Mouse (Mus musculus) natural killer cell, adult 2 months (primary cell): ENCODE measurements at regions not wholly inside any gene's neighbourhood (a gene's known extent, or its start where the extent isn't known, plus 50 kb on each side); places are given as distances from the start of the nearest gene placed in this dataset.

Source experiments
- DNase-seq, 2 experiments: peaks; one replicate each; pipeline ENCODE4 v3.0.0; 2022; ENCODE audit warnings: low spot score in 2 of 2

DNA sequence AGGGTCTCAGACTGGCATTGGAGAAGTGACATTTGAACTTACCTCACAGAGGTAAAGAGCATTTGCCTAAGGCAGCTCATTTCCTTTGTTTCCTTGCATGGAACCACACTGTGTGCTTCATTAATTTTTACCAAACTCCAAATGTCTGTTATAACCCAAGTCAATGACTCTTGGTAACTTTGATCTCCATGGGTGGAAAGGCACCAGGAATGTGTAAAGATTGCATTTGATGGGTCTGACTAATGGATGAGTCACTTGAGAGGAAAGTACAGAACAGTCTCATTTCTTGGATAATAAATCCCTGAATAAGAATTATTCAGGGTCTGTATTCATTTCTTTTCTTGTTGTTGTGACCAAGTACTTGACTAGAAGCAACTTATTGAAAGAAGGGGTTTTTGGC lies 97.3 kb upstream of the Rab11fip2 start:
- DNase-seq: no peak

DNA sequence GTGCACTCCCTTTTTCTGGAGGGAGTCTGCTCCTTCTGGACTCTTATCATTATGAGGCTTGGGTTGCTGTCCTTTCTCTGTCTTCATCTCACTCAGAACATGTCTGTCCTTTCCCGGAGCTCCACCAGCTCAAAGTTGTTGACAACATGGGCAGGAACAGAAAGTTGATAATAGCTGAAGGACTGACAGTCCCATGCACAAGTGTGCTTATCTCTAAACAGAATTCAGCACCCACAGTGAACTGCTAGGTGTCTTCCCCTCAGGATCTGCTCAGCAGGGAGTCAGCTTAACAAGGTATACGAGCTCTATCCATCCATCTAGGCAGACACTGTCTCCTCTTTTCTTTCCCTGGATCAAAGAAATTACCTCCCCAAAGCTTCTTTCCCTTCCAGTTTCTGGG lies 89.2 kb upstream of the Rab11fip2 start:
- DNase-seq: no peak

DNA sequence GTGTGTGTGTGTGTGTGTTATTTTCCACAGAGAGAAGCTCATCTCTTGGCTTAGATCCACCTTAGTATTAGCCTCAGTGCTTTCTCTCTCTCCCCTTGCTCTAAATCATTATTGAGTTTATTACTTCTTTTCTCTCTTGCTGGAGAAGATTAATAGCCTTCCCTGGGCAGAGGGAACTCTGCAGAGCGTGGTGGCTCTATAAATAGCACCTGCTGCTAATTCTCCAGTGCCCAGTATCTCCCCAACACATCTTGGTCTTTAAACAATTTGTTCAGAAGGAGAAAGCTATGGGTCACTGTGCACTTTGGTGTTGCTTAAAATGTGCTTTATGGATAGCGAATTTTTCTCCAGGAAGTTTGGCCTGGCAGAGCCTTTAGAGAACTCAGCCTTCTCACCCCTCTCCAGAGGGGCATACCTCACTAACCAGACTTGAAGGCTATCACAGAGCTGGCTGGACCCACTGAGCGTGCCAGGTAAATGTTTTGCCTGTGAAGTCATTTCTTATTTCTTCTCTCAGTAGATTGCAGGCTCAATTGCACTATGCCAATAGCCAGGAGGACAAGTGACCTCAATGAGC lies 86.8 kb upstream of the Rab11fip2 start:
- DNase-seq: no peak

DNA sequence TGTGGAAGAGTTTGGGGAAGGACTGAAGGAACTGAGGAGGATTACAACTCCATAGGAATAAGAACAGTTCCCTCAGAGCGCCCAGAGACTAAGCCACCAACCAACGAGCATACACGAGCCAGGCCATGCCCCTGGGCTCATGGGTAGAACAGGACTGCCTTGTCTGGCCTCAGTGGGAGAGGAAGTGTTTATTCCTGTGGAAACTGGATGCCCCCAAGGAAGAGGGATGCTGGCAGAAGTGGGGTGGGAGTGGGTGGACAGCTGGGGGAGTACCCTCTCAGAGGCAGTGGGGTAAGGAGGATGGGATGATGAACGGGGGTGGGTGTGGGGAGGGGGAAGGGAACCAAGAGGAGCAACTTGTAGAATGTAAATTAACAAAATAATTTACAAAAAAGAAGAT lies 86.3 kb upstream of the Rab11fip2 start:
- no peak for DNase-seq

DNA sequence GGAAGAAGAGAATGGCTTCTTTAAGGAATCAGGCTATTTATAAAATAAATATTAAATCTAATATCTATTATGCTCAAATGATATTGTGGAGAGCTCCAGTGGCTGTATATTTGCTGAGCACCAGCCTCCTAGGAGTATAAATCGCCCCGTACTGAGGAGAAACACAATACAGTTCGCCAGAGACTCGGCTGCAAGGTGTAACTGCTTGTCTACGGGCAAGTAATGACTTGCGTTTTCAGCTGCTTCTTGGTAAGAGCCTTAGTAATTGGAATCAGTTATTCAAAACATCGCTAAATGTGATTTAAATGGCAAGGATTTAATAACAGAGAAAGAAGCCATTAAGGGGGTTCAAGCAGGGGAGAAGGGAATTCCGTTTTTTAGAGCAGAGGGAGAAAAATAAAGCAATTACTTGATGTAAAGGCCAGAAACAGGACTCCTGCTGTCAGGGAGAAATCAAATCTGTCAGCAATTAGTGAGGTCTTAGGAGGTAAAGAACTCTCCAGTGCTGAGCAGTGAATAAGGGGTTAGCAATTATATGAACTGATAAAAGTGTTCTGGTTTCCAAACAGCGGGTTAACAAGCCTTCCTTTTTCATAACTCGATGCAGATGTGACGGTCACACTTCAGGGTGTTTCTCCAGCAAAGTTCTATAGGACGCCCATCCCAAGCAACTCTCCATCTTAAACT lies 72.3 kb upstream of the Rab11fip2 start:
- no peak for DNase-seq

DNA sequence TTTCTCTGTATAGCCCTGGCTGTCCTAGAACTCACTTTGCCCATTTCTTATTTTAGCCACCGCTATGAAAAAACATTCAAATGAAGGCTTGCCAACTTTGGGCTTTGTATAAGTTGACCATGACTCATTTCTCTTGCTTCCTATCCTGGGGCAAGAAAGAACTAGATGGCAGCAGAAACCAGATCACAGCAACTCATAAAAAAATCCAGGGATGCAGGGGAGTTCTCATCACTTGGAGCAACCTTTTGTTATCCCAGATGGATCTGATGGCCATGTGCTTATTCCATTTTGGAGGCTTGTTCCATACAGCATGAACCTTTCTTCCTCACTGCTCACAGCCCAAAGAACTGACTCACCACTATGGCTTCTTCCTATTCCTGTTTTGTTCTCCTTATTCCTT lies 52.1 kb upstream of the Rab11fip2 start:
- DNase-seq: no peak
